Mouse (Mus musculus) limb, embryonic 10.5 days (tissue): ENCODE data around the gene Nt5dc3. TPM values are rescaled to one million over a fixed set of nuclear protein-coding genes. Genes with fewer than 3 reads are reported as not detected.

Experiments
- DNase-seq: peaks from one replicate; pipeline ENCODE4 v3.0.0-alpha.2; 2017; ENCODE audit warnings: low spot score
- H3K27ac ChIP-seq: fragments of 300-500 bp; sonication (generic); 2 replicates; pipeline ENCODE4 v1.5.1; 2016; ENCODE audit warnings: mild to moderate bottlenecking
- H3K27me3 ChIP-seq: fragments of 300-500 bp; sonication (generic); 2 replicates; pipeline ENCODE4 v1.6.1; 2016; ENCODE audit warnings: low read depth, mild to moderate bottlenecking; ENCODE audit not compliant: poor library complexity, severe bottlenecking
- H3K36me3 ChIP-seq: fragments of 300-500 bp; sonication (generic); 2 replicates; pipeline ENCODE4 v1.6.1; 2016; ENCODE audit warnings: mild to moderate bottlenecking, moderate library complexity
- H3K4me1 ChIP-seq: fragments of 300-500 bp; sonication (generic); 2 replicates; pipeline ENCODE4 v1.6.1; 2016
- H3K4me3 ChIP-seq: fragments of 300-500 bp; sonication (generic); 2 replicates; pipeline ENCODE4 v1.5.1; 2016; ENCODE audit warnings: mild to moderate bottlenecking, moderate library complexity
- H3K9me3 ChIP-seq: fragments of 300-500 bp; sonication (generic); replicated peaks from 2 replicates; pipeline ENCODE4 v1.6.1; 2016; ENCODE audit warnings: mild to moderate bottlenecking
- WGBS: fragments of 180-500 bp; shearing (Covaris S2); methylation state at CpG from one replicate; pipeline ENCODE4 v1.1.7; 2016; 5-methylcytosine and 5-hydroxymethylcytosine counted together
- polyA plus RNA-seq: library from polyadenylated mRNA; unstranded; fragments of >200 nt; fragmentation: Nextera tagmentation; extraction: Ambion mirVana; gene quantifications from 2 replicates; pipeline ENCODE4 v1.2.1, GENCODE M21; 2016

The Nt5dc3 gene
- polyA plus RNA-seq, 1 experiment from 2014 or later = 0.53 TPM

- H3K4me3 ChIP-seq = no peak overlapping the region
- WGBS = 79% methylated on average over 7 of the region's 7 CpGs
- DNase-seq = no peak
Measured at GRCm38 (mm10) chr10:86878721-86879120, 99.9 kb downstream of the Nt5dc3 start.

GRCm38 (mm10) chr10:86880071-86880806 lies 101.4 kb downstream of the Nt5dc3 start:
- no peaks in the 10 kb centered on the region for H3K27me3 ChIP-seq
- WGBS = 64% methylated on average over 5 of the region's 5 CpGs
- H3K9me3 ChIP-seq = no peaks in the 10 kb centered on the region
- peaks cover 6% of the 10 kb centered on the region; the same call in 1 of the 2 replicates for H3K4me1 ChIP-seq
- no peak for DNase-seq
- H3K36me3 ChIP-seq = no peaks in the 10 kb centered on the region
- no peak overlapping the region for H3K27ac ChIP-seq
- H3K4me3 ChIP-seq = no peak overlapping the region

More at GRCm38 (mm10) chr10:86878721-86879120, 99.9 kb downstream of the Nt5dc3 start:
- H3K4me1 ChIP-seq = peaks cover 6% of the 10 kb centered on the region; the same call in 1 of the 2 replicates
- H3K27ac ChIP-seq = no peak overlapping the region
- H3K27me3 ChIP-seq = no peaks in the 10 kb centered on the region
- H3K36me3 ChIP-seq = no peaks in the 10 kb centered on the region
- H3K9me3 ChIP-seq = no peaks in the 10 kb centered on the region

DNA sequence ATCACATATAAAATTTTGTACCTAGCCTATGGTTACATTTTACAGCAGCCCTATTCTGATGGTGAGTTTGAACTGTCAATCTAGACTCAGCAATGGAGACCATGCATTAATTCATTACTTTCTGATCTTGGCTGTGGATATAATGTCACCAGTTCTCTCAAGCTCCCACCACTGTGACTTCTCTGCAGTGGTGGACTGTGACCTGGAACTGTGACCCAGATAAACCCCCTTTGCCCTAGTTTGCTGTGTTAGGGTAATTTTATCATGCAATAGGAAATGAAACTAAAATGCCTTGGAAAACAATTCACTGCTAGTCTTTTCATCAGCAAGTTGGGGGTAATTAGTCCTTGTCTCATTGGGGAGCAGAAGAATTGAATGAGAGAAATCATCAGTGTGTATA lies 102.6 kb downstream of the Nt5dc3 start:
- Histone ChIP-seq H3K4me3 (no peak overlapping the region), H3K36me3 (no peaks in the 10 kb centered on the region), H3K9me3 (no peaks in the 10 kb centered on the region), H3K27me3 (no peaks in the 10 kb centered on the region), H3K4me1 (peaks cover 6% of the 10 kb centered on the region; the same call in 1 of the 2 replicates), H3K27ac (no peak overlapping the region)
- DNase-seq = no peak

GRCm38 (mm10) chr10:86886434-86886833 lies 107.6 kb downstream of the Nt5dc3 start:
- H3K27ac ChIP-seq = no peak overlapping the region
- no peaks in the 10 kb centered on the region for H3K4me1 ChIP-seq
- H3K9me3 ChIP-seq = no peaks in the 10 kb centered on the region
- H3K27me3 ChIP-seq = no peaks in the 10 kb centered on the region
- H3K36me3 ChIP-seq = no peaks in the 10 kb centered on the region
- 95% methylated on average over 1 of the region's 1 CpGs for WGBS
- DNase-seq = no peak
- no peak overlapping the region for H3K4me3 ChIP-seq

Other genes starting within 250 kb of the Nt5dc3 start
- gene Hsp90b1, start 73.5 kb upstream of the Nt5dc3 start, polyA plus RNA-seq = 590 and 620 TPM in 2 replicates
- gene Ttc41, start 73.2 kb upstream of the Nt5dc3 start, polyA plus RNA-seq = 1.9 and 2.7 TPM in 2 replicates
- gene Gm49358, start 15.0 kb upstream of the Nt5dc3 start, polyA plus RNA-seq = not detected in 2 replicates
- 0.31 and 0.56 TPM in 2 replicates for gene Stab2, start 229.0 kb downstream of the Nt5dc3 start, polyA plus RNA-seq